Mouse (Mus musculus): ENCODE data around the gene Gm3618.
A peak's percentile ranks its signal among the peaks of the same experiment; 100 is the strongest.
"Not testable (repeated sequence)": the region's sequence is repeated elsewhere in the genome, so short reads cannot be mapped to it uniquely, and the experiment has no call there.

Gene Gm3618

DNA sequence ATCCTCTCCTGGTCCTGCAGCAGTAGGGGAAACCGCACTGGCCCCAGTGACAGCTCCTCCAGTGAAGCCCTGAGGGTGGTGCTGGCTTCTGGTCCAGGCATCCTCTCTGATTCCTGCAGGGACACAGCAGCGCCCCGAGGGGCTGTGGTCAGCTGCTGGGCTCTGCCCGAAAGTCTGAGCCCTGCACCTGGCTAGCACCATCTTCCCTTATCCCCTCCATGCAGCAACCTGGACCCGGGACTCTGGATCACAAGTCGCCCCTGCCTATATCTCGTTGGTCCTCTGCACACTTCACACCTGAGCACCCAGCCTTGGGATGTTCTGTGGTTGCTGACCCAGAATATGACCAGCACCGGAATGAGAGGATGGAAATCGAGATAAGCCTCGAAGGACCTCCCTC lies at the start of gene Gm3618:
Gene Gm3618 (minus strand): TSS at position 101 of the 400 bp plus-strand sequence.
- DNase-seq: not testable (repeated sequence)

DNA sequence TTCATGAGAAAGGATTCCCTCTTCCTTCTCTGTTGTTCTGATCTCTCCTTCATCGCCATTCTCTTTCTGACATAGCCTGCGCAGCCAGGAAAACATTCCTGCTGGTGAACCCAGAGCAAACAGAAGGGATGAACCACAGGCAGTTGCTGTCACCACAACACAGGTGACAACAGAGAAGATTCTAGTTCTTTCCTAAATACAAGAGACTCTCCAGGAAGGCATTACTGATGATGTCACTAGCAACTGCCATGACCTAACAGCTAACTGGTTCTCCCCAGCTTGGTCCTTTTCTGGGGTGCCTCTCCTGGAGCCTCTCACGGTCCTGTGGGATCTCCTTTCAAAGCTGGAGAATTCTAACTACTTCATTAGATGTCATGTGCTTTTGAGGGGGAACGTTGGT lies 46.7 kb upstream of the Gm3618 start, which contains the start of gene Gm16440:
Gene Gm16440 (minus strand): TSS at position 101 of the 400 bp plus-strand sequence.
- not testable (repeated sequence) for DNase-seq

DNA sequence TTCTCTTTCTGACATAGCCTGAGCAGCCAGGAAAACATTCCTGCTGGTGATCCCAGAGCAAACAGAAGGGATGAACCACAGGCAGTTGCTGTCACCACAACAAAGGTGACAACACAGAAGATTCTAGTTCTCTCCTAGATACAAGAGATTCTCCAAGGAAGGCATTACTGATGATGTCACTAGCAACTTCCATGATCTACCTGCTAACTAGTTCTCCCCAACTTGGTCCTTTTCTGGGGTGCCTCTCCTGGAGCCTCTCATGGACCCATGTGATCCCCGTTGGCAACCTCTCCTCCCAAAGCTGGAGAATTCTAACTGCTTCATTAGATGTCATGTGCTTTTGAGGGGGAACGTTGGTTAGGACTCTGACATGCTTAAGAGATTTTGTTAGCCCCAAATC lies 38.7 kb downstream of the Gm3618 start, which contains the start of gene Gm21103:
Gene Gm21103 (minus strand): TSS at position 101 of the 400 bp plus-strand sequence.
- DNase-seq: not testable (repeated sequence)

DNA sequence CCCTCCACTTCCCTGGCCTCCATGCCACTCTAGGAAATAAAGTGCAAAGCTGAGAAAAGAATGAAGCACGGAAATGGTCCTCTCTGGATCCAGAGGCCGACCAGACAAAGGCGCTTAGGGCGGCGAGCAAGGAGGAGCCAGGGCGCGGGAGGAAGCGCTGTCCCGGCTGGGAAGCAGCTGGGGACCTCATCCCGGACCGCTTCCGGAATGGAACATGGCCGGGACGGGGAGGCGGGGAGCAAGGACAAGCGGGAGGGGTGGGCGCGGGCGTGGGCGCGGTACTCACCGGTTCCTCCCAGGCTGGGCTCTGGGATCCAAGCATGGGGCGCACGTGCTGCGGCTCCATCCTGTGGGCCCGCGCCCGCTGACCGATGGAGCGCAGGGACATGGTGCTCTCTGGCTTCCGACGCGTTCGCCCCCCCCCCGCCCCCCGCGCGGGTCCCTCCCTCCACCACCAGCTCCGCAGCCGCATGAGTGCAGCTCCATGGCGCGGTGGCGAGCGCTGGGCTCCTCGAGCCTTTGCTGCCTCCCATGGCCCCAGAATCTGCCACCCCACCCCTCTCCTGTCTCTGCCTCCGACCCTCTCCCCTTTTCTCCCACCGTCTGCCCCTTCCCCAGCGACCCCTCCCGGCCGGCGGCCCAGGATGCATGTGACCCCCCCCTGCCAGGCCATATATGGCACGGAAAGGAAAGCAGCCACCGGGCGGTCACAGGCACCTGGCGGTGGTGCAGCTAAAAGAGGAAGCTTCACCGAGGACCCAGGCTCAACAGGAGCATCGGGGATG lies 56.4 kb downstream of the Gm3618 start, which contains the start of gene Gm3411:
Gene Gm3411 (minus strand): TSS at position 320 of the 785 bp plus-strand sequence.
- DNase-seq: peak; percentile 36

Data from right cerebral cortex, postnatal 25 days (tissue).